Mouse (Mus musculus) cerebellum, postnatal 4 days (tissue): ENCODE data around the gene Tnfrsf1a.

Source experiments
- DNase-seq, 2 experiments: peaks; one replicate each; pipeline ENCODE4 v3.0.0; 2022; ENCODE audit warnings: low spot score in 2 of 2, mixed read lengths in 1 of 2

The Tnfrsf1a gene

GRCm38 (mm10) chr6:125354352-125355151 is 5.4 kb downstream of the Tnfrsf1a start:
- DNase-seq: no peak

GRCm38 (mm10) chr6:125355197-125355741 is 6.1 kb downstream of the Tnfrsf1a start:
- DNase-seq: no peak

GRCm38 (mm10) chr6:125356264-125356663 is 7.1 kb downstream of the Tnfrsf1a start:
- no peak for DNase-seq

- DNase-seq: no peak
These were observed 8.2 kb downstream of the Tnfrsf1a start for GRCm38 (mm10) chr6:125357334-125357733.

GRCm38 (mm10) chr6:125359999-125360398 is 10.8 kb downstream of the Tnfrsf1a start:
- DNase-seq: no peak

GRCm38 (mm10) chr6:125360846-125361245 is 11.7 kb downstream of the Tnfrsf1a start:
- DNase-seq: no peak

- DNase-seq: peak in 1 of 2 experiments; percentile 41
These were observed 12.5 kb downstream of the Tnfrsf1a start for GRCm38 (mm10) chr6:125361467-125362291.

- DNase-seq: no peak
These were observed 13.9 kb downstream of the Tnfrsf1a start for GRCm38 (mm10) chr6:125363021-125363420.

- no peak for DNase-seq
These were observed 14.5 kb downstream of the Tnfrsf1a start for GRCm38 (mm10) chr6:125363451-125364242.

- no peak for DNase-seq
These were observed 15.3 kb downstream of the Tnfrsf1a start for GRCm38 (mm10) chr6:125364448-125364847.

- DNase-seq: no peak
These were observed 16.4 kb downstream of the Tnfrsf1a start for GRCm38 (mm10) chr6:125365522-125365921.

GRCm38 (mm10) chr6:125366133-125366532 is 17.0 kb downstream of the Tnfrsf1a start:
- no peak for DNase-seq

GRCm38 (mm10) chr6:125367758-125368371 is 18.7 kb downstream of the Tnfrsf1a start:
- no peak for DNase-seq

GRCm38 (mm10) chr6:125377042-125377441 is 27.9 kb downstream of the Tnfrsf1a start:
- no peak for DNase-seq

- no peak for DNase-seq
These were observed 28.7 kb downstream of the Tnfrsf1a start for GRCm38 (mm10) chr6:125377582-125378451.

- DNase-seq: no peak
These were observed 29.5 kb downstream of the Tnfrsf1a start for GRCm38 (mm10) chr6:125378621-125379020.

GRCm38 (mm10) chr6:125379781-125380180 is 30.6 kb downstream of the Tnfrsf1a start:
- no peak for DNase-seq

GRCm38 (mm10) chr6:125380372-125381360 is 31.5 kb downstream of the Tnfrsf1a start, which contains the start of gene Plekhg6:
TSS of gene Plekhg6 (minus strand) at chr6:125380793.
- no peak for DNase-seq

- DNase-seq: no peak
These were observed 32.9 kb downstream of the Tnfrsf1a start for GRCm38 (mm10) chr6:125382024-125382423.
